Mouse (Mus musculus): ENCODE results near the gene Zfp607b. TPM values are rescaled to one million over a fixed set of nuclear protein-coding genes. Genes with fewer than 3 reads are reported as not detected.

Zfp607b gene
- polyA plus RNA-seq, 1 experiment from 2014 or later: 4.1 TPM

Other genes starting within 250 kb of the Zfp607b start
- 0.50 and 0.57 TPM in 2 replicates for gene Sptbn4, start 241.7 kb upstream of the Zfp607b start, polyA plus RNA-seq (2015; fragmentation: Nextera tagmentation; extraction: Ambion mirVana)
- 112 and 113 TPM in 2 replicates for gene Blvrb, start 241.4 kb upstream of the Zfp607b start, polyA plus RNA-seq (2015; fragmentation: Nextera tagmentation; extraction: Ambion mirVana)
- gene Sertad3, start 215.6 kb upstream of the Zfp607b start, polyA plus RNA-seq (2015; fragmentation: Nextera tagmentation; extraction: Ambion mirVana): 38.1 and 39.4 TPM in 2 replicates
- 42.0 and 45.9 TPM in 2 replicates for gene Sertad1, start 202.4 kb upstream of the Zfp607b start, polyA plus RNA-seq (2015; fragmentation: Nextera tagmentation; extraction: Ambion mirVana)
- gene Prx, start 190.0 kb upstream of the Zfp607b start, polyA plus RNA-seq (2015; fragmentation: Nextera tagmentation; extraction: Ambion mirVana): 3.7 and 4.0 TPM in 2 replicates
- gene Hipk4, start 166.1 kb upstream of the Zfp607b start, polyA plus RNA-seq (2015; fragmentation: Nextera tagmentation; extraction: Ambion mirVana): 0.35 and 0.79 TPM in 2 replicates
- gene Pld3, start 136.1 kb upstream of the Zfp607b start, polyA plus RNA-seq (2015; fragmentation: Nextera tagmentation; extraction: Ambion mirVana): 93.5 and 107 TPM in 2 replicates
- 23.0 and 25.6 TPM in 2 replicates for gene 2310022A10Rik, start 136.1 kb upstream of the Zfp607b start, polyA plus RNA-seq (2015; fragmentation: Nextera tagmentation; extraction: Ambion mirVana)
- 79.0 and 84.6 TPM in 2 replicates for gene Akt2, start 97.8 kb upstream of the Zfp607b start, polyA plus RNA-seq (2015; fragmentation: Nextera tagmentation; extraction: Ambion mirVana)
- 0.94 and 1.3 TPM in 2 replicates for gene Ttc9b, start 35.4 kb upstream of the Zfp607b start, polyA plus RNA-seq (2015; fragmentation: Nextera tagmentation; extraction: Ambion mirVana)
- 2.7 and 4.1 TPM in 2 replicates for gene Map3k10, start 14.7 kb upstream of the Zfp607b start, polyA plus RNA-seq (2015; fragmentation: Nextera tagmentation; extraction: Ambion mirVana)
- gene Zfp60, start 42.0 kb downstream of the Zfp607b start, polyA plus RNA-seq (2015; fragmentation: Nextera tagmentation; extraction: Ambion mirVana): 27.8 and 28.2 TPM in 2 replicates
- 1.9 and 2.5 TPM in 2 replicates for gene Zfp626, start 117.9 kb downstream of the Zfp607b start, polyA plus RNA-seq (2015; fragmentation: Nextera tagmentation; extraction: Ambion mirVana)
- gene Zfp59, start 149.3 kb downstream of the Zfp607b start, polyA plus RNA-seq (2015; fragmentation: Nextera tagmentation; extraction: Ambion mirVana): 6.4 and 6.7 TPM in 2 replicates
- 3.9 and 4.6 TPM in 2 replicates for gene Zfp607a, start 168.2 kb downstream of the Zfp607b start, polyA plus RNA-seq (2015; fragmentation: Nextera tagmentation; extraction: Ambion mirVana)
- gene Zfp974, start 240.1 kb downstream of the Zfp607b start, polyA plus RNA-seq (2015; fragmentation: Nextera tagmentation; extraction: Ambion mirVana): 8.4 and 9.4 TPM in 2 replicates

Measured in stomach, embryonic 16.5 days (tissue).